Mouse (Mus musculus) effector memory CD4-positive, alpha-beta T cell, adult 5 months (primary cell): ENCODE data around the gene Acss3. TPM values are rescaled to one million over a fixed set of nuclear protein-coding genes. Genes with fewer than 3 reads are reported as not detected.

Source experiments
- polyA plus RNA-seq: library from polyadenylated mRNA; unstranded; fragments of 100-300 nt; shearing (Covaris generic); gene quantifications from one replicate; pipeline ENCODE4 v1.2.1, GENCODE M21; 2017

Gene Acss3
- 0.10 TPM for polyA plus RNA-seq

DNA sequence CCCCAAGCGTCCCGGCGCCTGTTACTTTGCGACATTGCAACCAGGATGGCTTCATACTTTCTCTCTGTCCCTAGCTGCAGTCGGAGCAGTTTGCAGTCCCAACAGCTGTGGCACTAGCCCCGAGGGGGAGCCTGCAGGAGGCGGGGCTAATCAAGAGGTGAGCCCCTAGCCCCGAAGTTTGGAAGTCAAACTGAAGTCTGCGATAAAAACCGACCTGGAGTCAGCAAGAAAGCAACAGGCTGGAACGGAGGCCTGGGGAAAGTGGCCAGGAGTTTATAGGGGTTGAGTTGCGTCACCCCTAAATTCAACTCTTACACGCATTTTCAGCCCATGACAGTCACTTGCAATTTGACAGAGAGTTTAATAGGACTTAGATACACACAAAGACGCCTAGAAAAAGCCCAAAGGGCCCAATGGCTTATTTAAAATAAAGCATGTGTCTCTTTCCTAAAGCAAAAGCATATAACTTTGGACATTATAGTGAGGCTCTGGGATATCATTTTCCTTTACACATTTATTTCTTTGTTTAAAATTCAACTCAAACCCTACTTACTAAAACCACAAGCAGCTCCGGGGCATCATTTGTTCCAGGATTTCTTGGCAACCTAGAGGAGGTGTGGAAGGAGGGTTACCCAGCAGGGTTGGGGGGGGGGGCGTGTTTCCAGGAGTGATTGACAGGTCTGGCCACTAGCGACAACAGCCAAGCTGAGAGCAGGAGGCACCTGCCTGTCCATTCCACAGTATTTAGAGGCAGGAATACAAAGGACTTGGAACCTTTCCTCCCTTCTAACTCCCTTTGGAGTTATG lies at the start of gene Acss3:
TSS of gene Acss3 (minus strand) at position 140 of the 807 bp plus-strand sequence.

Other genes starting within 250 kb of the Acss3 start
- not detected for gene Lin7a, start 148.0 kb upstream of the Acss3 start, polyA plus RNA-seq